Mouse (Mus musculus) spleen, adult 10 weeks (tissue): Measurements from ENCODE around the gene Gm1043. TPM values are rescaled to one million over a fixed set of nuclear protein-coding genes. Genes with fewer than 3 reads are reported as not detected.

ENCODE experiments used
- polyA plus RNA-seq: library from polyadenylated mRNA; stranded (reverse); fragments of 350-450 nt; fragmentation: Illumina TruSeq; extraction: RNeasy Lipid Tissue Mini Kit (QIAGEN cat#74804); gene quantifications from one replicate; pipeline ENCODE4 v1.2.3, GENCODE M21; 2015; ENCODE audit warnings: low replicate concordance; ENCODE audit not compliant: insufficient read depth

Gm1043 gene
- 4.3 TPM for polyA plus RNA-seq

DNA sequence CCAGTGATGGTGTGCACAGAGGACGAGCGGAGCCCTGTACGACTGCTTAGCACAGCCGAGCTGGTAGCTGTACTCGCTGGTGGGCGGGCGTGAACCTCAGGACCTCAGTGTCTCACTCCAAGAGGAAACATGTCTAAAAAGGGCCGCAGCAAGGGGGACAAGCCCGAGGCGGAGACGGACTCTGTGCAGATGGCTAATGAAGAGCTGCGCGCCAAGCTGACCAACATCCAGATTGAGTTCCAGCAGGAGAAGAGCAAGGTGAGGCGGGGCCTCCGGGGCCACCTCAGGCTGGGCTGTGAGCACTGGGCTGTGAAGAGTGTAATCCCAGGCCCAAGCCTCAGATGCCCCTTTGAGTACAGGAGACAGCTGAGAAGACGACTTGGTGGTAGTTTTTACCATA is at the start of gene Gm1043:
Gene Gm1043 (plus strand): TSS at position 130 of the 400 bp plus-strand sequence.

GRCm38 (mm10) chr5:37241651-37242151 is 156.5 kb downstream of the Gm1043 start, which contains the start of gene Crmp1:
Gene Crmp1 (plus strand): TSS chr5:37241940.

Other genes with a start within 250 kb of the Gm1043 start
- not detected for gene Ppp2r2c, start 216.9 kb upstream of the Gm1043 start, polyA plus RNA-seq
- 2.8 TPM for gene Wfs1, start 96.2 kb upstream of the Gm1043 start, polyA plus RNA-seq
- gene Crmp1, start 156.6 kb downstream of the Gm1043 start, polyA plus RNA-seq: 1.9 TPM